Mouse (Mus musculus) stomach, embryonic 15.5 days (tissue): ENCODE measurements around the gene Zfp202. TPM values are rescaled to one million over a fixed set of nuclear protein-coding genes. Genes with fewer than 3 reads are reported as not detected.

Source experiments
- ATAC-seq: fragments of 200-750 bp; cut with Nextera tagmentation; 2 replicates; pipeline ENCODE4 v1.8.0; 2017; ENCODE audit warnings: low read depth, moderate number of reproducible peaks, moderate TSS enrichment; ENCODE audit not compliant: insufficient read depth, low FRiP score
- H3K27ac ChIP-seq: fragments of 300-500 bp; sonication (generic); 2 replicates; pipeline ENCODE4 v1.5.1; 2015; ENCODE audit warnings: mild to moderate bottlenecking, inconsistent platforms
- H3K27me3 ChIP-seq: fragments of 300-500 bp; sonication (generic); replicated peaks from 2 replicates; pipeline ENCODE4 v1.6.1; 2015; ENCODE audit warnings: inconsistent platforms
- H3K36me3 ChIP-seq: fragments of 300-500 bp; sonication (generic); 2 replicates; pipeline ENCODE4 v1.6.1; 2015; ENCODE audit warnings: inconsistent platforms
- H3K4me1 ChIP-seq: fragments of 300-500 bp; sonication (generic); 2 replicates; pipeline ENCODE4 v1.6.1; 2015; ENCODE audit warnings: inconsistent platforms
- H3K4me2 ChIP-seq: fragments of 300-500 bp; sonication (generic); 2 replicates; pipeline ENCODE4 v1.6.1; 2015; ENCODE audit warnings: mild to moderate bottlenecking, inconsistent platforms
- H3K4me3 ChIP-seq: fragments of 300-500 bp; sonication (generic); replicated peaks from 2 replicates; pipeline ENCODE4 v1.5.1; 2015; ENCODE audit warnings: inconsistent platforms
- H3K9ac ChIP-seq: fragments of 300-500 bp; sonication (generic); 2 replicates; pipeline ENCODE4 v1.6.1; 2015; ENCODE audit warnings: inconsistent platforms
- H3K9me3 ChIP-seq: fragments of 300-500 bp; sonication (generic); 2 replicates; pipeline ENCODE4 v1.6.1; 2016; ENCODE audit warnings: inconsistent platforms
- WGBS: fragments of 180-500 bp; shearing (Covaris S2); methylation state at CpG from one replicate; pipeline ENCODE4 v1.1.7; 2015; 5-methylcytosine and 5-hydroxymethylcytosine counted together
- polyA plus RNA-seq: library from polyadenylated mRNA; unstranded; fragments of >200 nt; fragmentation: Nextera tagmentation; extraction: Ambion mirVana; gene quantifications from 2 replicates; pipeline ENCODE4 v1.2.1, GENCODE M21; 2015

Zfp202 gene
- polyA plus RNA-seq, 1 experiment from 2014 or later: 4.2 TPM

GRCm38 (mm10) chr9:40216651-40217050 lies 24.5 kb downstream of the Zfp202 start:
- H3K27me3 ChIP-seq: no peaks in the 10 kb centered on the region
- ATAC-seq: no peak
- 72% methylated on average over 4 of the region's 4 CpGs for WGBS

GRCm38 (mm10) chr9:40224289-40224688 lies 32.2 kb downstream of the Zfp202 start:
- Histone ChIP-seq H3K4me3 (no peak overlapping the region), H3K27ac (no peak overlapping the region), H3K4me1 (no peaks in the 10 kb centered on the region), H3K9ac (no peak overlapping the region), H3K27me3 (no peaks in the 10 kb centered on the region), H3K4me2 (no peak overlapping the region), H3K9me3 (no peaks in the 10 kb centered on the region), H3K36me3 (no peaks in the 10 kb centered on the region)
- no peak for ATAC-seq
- WGBS: 69% methylated on average over 4 of the region's 4 CpGs

More at GRCm38 (mm10) chr9:40216651-40217050, 24.5 kb downstream of the Zfp202 start:
- Histone ChIP-seq H3K36me3 (0 out of 2 replicates have a peak, but pooled peaks cover 9% of the 10 kb centered on the region), H3K4me2 (no peak overlapping the region), H3K27ac (no peak overlapping the region), H3K9me3 (no peaks in the 10 kb centered on the region), H3K4me1 (no peaks in the 10 kb centered on the region), H3K4me3 (no peak overlapping the region), H3K9ac (no peak overlapping the region)

GRCm38 (mm10) chr9:40227874-40228789 lies 36.0 kb downstream of the Zfp202 start:
- H3K9ac ChIP-seq: no peak overlapping the region
- no peak; the same call in 1 of the 2 replicates for ATAC-seq
- H3K4me2 ChIP-seq: no peak overlapping the region
- no peaks in the 10 kb centered on the region for H3K4me1 ChIP-seq
- no peak overlapping the region for H3K27ac ChIP-seq
- H3K9me3 ChIP-seq: no peaks in the 10 kb centered on the region
- H3K36me3 ChIP-seq: no peaks in the 10 kb centered on the region
- no peaks in the 10 kb centered on the region for H3K27me3 ChIP-seq
- H3K4me3 ChIP-seq: no peak overlapping the region
- 64% methylated on average over 10 of the region's 10 CpGs for WGBS

GRCm38 (mm10) chr9:40228804-40229331 lies 36.8 kb downstream of the Zfp202 start:
- H3K36me3 ChIP-seq: no peaks in the 10 kb centered on the region
- no peaks in the 10 kb centered on the region for H3K27me3 ChIP-seq
- no peak overlapping the region for H3K4me2 ChIP-seq
- no peaks in the 10 kb centered on the region for H3K9me3 ChIP-seq
- no peak for ATAC-seq
- H3K4me1 ChIP-seq: no peaks in the 10 kb centered on the region
- H3K9ac ChIP-seq: no peak overlapping the region
- no peak overlapping the region for H3K4me3 ChIP-seq
- no peak overlapping the region for H3K27ac ChIP-seq
- 61% methylated on average over 6 of the region's 6 CpGs for WGBS

- Histone ChIP-seq H3K9ac (no peak overlapping the region), H3K36me3 (no peaks in the 10 kb centered on the region), H3K4me1 (no peaks in the 10 kb centered on the region), H3K27me3 (no peaks in the 10 kb centered on the region), H3K9me3 (no peaks in the 10 kb centered on the region), H3K27ac (no peak overlapping the region), H3K4me3 (no peak overlapping the region), H3K4me2 (no peak overlapping the region)
- no peak for ATAC-seq
- WGBS: 53% methylated on average over 5 of the region's 5 CpGs
Observed at GRCm38 (mm10) chr9:40229479-40229878, 37.4 kb downstream of the Zfp202 start.

GRCm38 (mm10) chr9:40231019-40231418 lies 38.9 kb downstream of the Zfp202 start:
- Histone ChIP-seq H3K9me3 (no peaks in the 10 kb centered on the region), H3K27ac (no peak overlapping the region), H3K27me3 (no peaks in the 10 kb centered on the region), H3K36me3 (no peaks in the 10 kb centered on the region), H3K4me2 (no peak overlapping the region), H3K9ac (no peak overlapping the region), H3K4me1 (no peaks in the 10 kb centered on the region), H3K4me3 (no peak overlapping the region)
- no peak for ATAC-seq
- WGBS: 77% methylated on average over 3 of the region's 3 CpGs

GRCm38 (mm10) chr9:40234233-40235072 lies 42.3 kb downstream of the Zfp202 start:
- H3K4me1 ChIP-seq: no peaks in the 10 kb centered on the region
- no peak overlapping the region for H3K27ac ChIP-seq
- H3K27me3 ChIP-seq: no peaks in the 10 kb centered on the region
- H3K9me3 ChIP-seq: no peaks in the 10 kb centered on the region
- no peak overlapping the region for H3K4me2 ChIP-seq
- H3K4me3 ChIP-seq: no peak overlapping the region
- no peak for ATAC-seq
- H3K9ac ChIP-seq: no peak overlapping the region
- no peaks in the 10 kb centered on the region for H3K36me3 ChIP-seq
- WGBS: 57% methylated on average over 10 of the region's 10 CpGs

- H3K27me3 ChIP-seq: no peaks in the 10 kb centered on the region
- no peaks in the 10 kb centered on the region for H3K36me3 ChIP-seq
- 79% methylated on average over 7 of the region's 7 CpGs for WGBS
- no peak for ATAC-seq
- H3K4me3 ChIP-seq: no peak overlapping the region
- H3K27ac ChIP-seq: no peak overlapping the region
- H3K4me1 ChIP-seq: no peaks in the 10 kb centered on the region
- H3K4me2 ChIP-seq: no peak overlapping the region
- H3K9ac ChIP-seq: no peak overlapping the region
- no peaks in the 10 kb centered on the region for H3K9me3 ChIP-seq
Observed at GRCm38 (mm10) chr9:40235220-40235619, 43.1 kb downstream of the Zfp202 start.

GRCm38 (mm10) chr9:40239749-40240148 lies 47.6 kb downstream of the Zfp202 start:
- Histone ChIP-seq H3K4me3 (no peak overlapping the region), H3K27me3 (no peaks in the 10 kb centered on the region), H3K27ac (no peak overlapping the region), H3K9ac (no peak overlapping the region), H3K4me1 (0 out of 2 replicates have a peak, but pooled peaks cover 6% of the 10 kb centered on the region), H3K36me3 (no peaks in the 10 kb centered on the region), H3K4me2 (no peak overlapping the region), H3K9me3 (no peaks in the 10 kb centered on the region)
- WGBS: 44% methylated on average over 4 of the region's 4 CpGs
- no peak for ATAC-seq

- Histone ChIP-seq H3K4me1 (0 out of 2 replicates have a peak, but pooled peaks cover 6% of the 10 kb centered on the region), H3K9ac (no peak overlapping the region), H3K9me3 (no peaks in the 10 kb centered on the region), H3K36me3 (no peaks in the 10 kb centered on the region), H3K27ac (no peak overlapping the region), H3K4me2 (no peak overlapping the region), H3K27me3 (no peaks in the 10 kb centered on the region), H3K4me3 (no peak overlapping the region)
- 24% methylated on average over 5 of the region's 5 CpGs for WGBS
- no peak for ATAC-seq
Observed at GRCm38 (mm10) chr9:40240311-40240710, 48.2 kb downstream of the Zfp202 start.

- Histone ChIP-seq H3K27me3 (no peaks in the 10 kb centered on the region), H3K9ac (no peak overlapping the region), H3K4me1 (0 out of 2 replicates have a peak, but pooled peaks cover 6% of the 10 kb centered on the region), H3K27ac (no peak overlapping the region), H3K36me3 (no peaks in the 10 kb centered on the region), H3K9me3 (no peaks in the 10 kb centered on the region), H3K4me3 (peak overlapping the region; percentile 40), H3K4me2 (peak overlapping the region; percentile 72)
- 2% methylated on average over 15 of the region's 15 CpGs for WGBS
- peak; percentile 71; the same call in 1 of the 2 replicates for ATAC-seq
Observed at GRCm38 (mm10) chr9:40241223-40241801, 49.2 kb downstream of the Zfp202 start.
